Mouse (Mus musculus) MEL (cell line): Measurements from ENCODE around the gene Vax2. TPM values are rescaled to one million over a fixed set of nuclear protein-coding genes. Genes with fewer than 3 reads are reported as not detected.

Source experiments
- DNase-seq: peaks from one replicate; pipeline ENCODE4 v3.0.0; 2011; ENCODE audit warnings: low read depth, low spot score
- H3K27ac ChIP-seq: 2 replicates; pipeline ENCODE4 v1.5.1; 2012; ENCODE audit warnings: low read depth, mild to moderate bottlenecking, control low read depth, low read length, moderate library complexity; ENCODE audit not compliant: control insufficient read depth
- H3K27me3 ChIP-seq, 2 experiments: fragments of 150-350 bp in 1 of 2; sonication (generic) in 1 of 2; 2 replicates each; pipeline ENCODE4 v1.6.1; 2012; ENCODE audit warnings: low read length in 2 of 2, mild to moderate bottlenecking in 2 of 2, improper control_type of control experiment in 1 of 2, moderate library complexity in 1 of 2; ENCODE audit not compliant: insufficient read depth in 2 of 2, control insufficient read depth in 1 of 2
- H3K36me3 ChIP-seq, 2 experiments: 2 replicates each; pipeline ENCODE4 v1.6.1; 2012 to 2014; ENCODE audit warnings: low read length in 2 of 2, improper control_type of control experiment in 1 of 2, inconsistent platforms in 1 of 2, mild to moderate bottlenecking in 1 of 2; ENCODE audit not compliant: insufficient read depth in 2 of 2, control insufficient read depth in 1 of 2
- H3K4me1 ChIP-seq, 2 experiments: fragments of 150-350 bp in 1 of 2; sonication (generic) in 1 of 2; 2 replicates each; pipeline ENCODE4 v1.6.1; 2012; ENCODE audit warnings: low read length in 2 of 2, improper control_type of control experiment in 1 of 2, mild to moderate bottlenecking in 1 of 2; ENCODE audit not compliant: insufficient read depth in 2 of 2, control insufficient read depth in 1 of 2
- H3K4me3 ChIP-seq, 2 experiments: fragments of 150-350 bp in 1 of 2; sonication (generic) in 1 of 2; 2 replicates each; pipeline ENCODE4 v1.5.1; 2012; ENCODE audit warnings: low read depth in 2 of 2, low read length in 2 of 2, mild to moderate bottlenecking in 2 of 2, moderate library complexity in 2 of 2, control low read depth in 1 of 2, improper control_type of control experiment in 1 of 2; ENCODE audit not compliant: control insufficient read depth in 1 of 2, insufficient read depth in 1 of 2
- H3K79me2 ChIP-seq: 2 replicates; pipeline ENCODE4 v1.6.1; 2012; ENCODE audit warnings: mild to moderate bottlenecking, low read length, moderate library complexity; ENCODE audit not compliant: control insufficient read depth, poor library complexity, insufficient read depth
- H3K9ac ChIP-seq: 2 replicates; pipeline ENCODE4 v1.6.1; 2012; ENCODE audit warnings: low read depth, mild to moderate bottlenecking, control low read depth, low read length, moderate library complexity; ENCODE audit not compliant: control insufficient read depth, poor library complexity, severe bottlenecking
- H3K9me3 ChIP-seq: fragments of 150-350 bp; sonication (generic); replicated peaks from 2 replicates; pipeline ENCODE4 v1.6.1; 2012; ENCODE audit warnings: mild to moderate bottlenecking, low read length, improper control_type of control experiment, moderate library complexity; ENCODE audit not compliant: insufficient read depth
- BHLHE40 ChIP-seq: IDR thresholded peaks from 2 replicates; pipeline ENCODE4 v1.6.1; 2012; ENCODE audit warnings: low read depth, mild to moderate bottlenecking, inconsistent platforms, low read length, improper control_type of control experiment, borderline replicate concordance
- CHD2 ChIP-seq: IDR thresholded peaks from 2 replicates; pipeline ENCODE4 v1.6.1; 2011; ENCODE audit warnings: low read length, improper control_type of control experiment
- CTCF ChIP-seq, 3 experiments: IDR thresholded peaks in 2 of 3; conservative IDR thresholded peaks in 1 of 3; 2 replicates each; pipeline ENCODE4 v1.5.1; 2011 to 2012; ENCODE audit warnings: low read length in 3 of 3, low read depth in 2 of 3, mild to moderate bottlenecking in 2 of 3, improper control_type of control experiment in 1 of 3, inconsistent platforms in 1 of 3, mixed read lengths in 1 of 3, moderate library complexity in 1 of 3; ENCODE audit not compliant: control insufficient read depth in 1 of 3, insufficient read depth in 1 of 3, poor library complexity in 1 of 3, severe bottlenecking in 1 of 3
- E2F4 ChIP-seq: IDR thresholded peaks from 2 replicates; pipeline ENCODE4 v1.6.1; 2011; ENCODE audit warnings: low read depth, low read length, improper control_type of control experiment, borderline replicate concordance
- ELF1 ChIP-seq: IDR thresholded peaks from 2 replicates; pipeline ENCODE4 v1.6.1; 2014; ENCODE audit warnings: low read depth, mild to moderate bottlenecking, inconsistent platforms, low read length, improper control_type of control experiment, moderate library complexity
- ETS1 ChIP-seq: IDR thresholded peaks from 2 replicates; pipeline ENCODE4 v1.6.1; 2012; ENCODE audit warnings: low read depth, mild to moderate bottlenecking, inconsistent platforms, low read length, improper control_type of control experiment, moderate library complexity
- GABPA ChIP-seq: IDR thresholded peaks from 2 replicates; pipeline ENCODE4 v1.6.1; 2012; ENCODE audit warnings: low read depth, mild to moderate bottlenecking, inconsistent platforms, low read length, improper control_type of control experiment, moderate library complexity
- GATA1 ChIP-seq: IDR thresholded peaks from 2 replicates; pipeline ENCODE4 v1.6.1; 2011; ENCODE audit warnings: low read depth, low read length, improper control_type of control experiment
- MAZ ChIP-seq: IDR thresholded peaks from 2 replicates; pipeline ENCODE4 v1.6.1; 2012; ENCODE audit warnings: low read depth, mild to moderate bottlenecking, inconsistent platforms, low read length, improper control_type of control experiment
- MEF2A ChIP-seq: IDR thresholded peaks from 2 replicates; pipeline ENCODE4 v1.6.1; 2014; ENCODE audit warnings: low read depth, mild to moderate bottlenecking, inconsistent platforms, low read length, improper control_type of control experiment; ENCODE audit not compliant: poor library complexity, insufficient replicate concordance, severe bottlenecking; ENCODE audit errors: extremely low read depth
- POLR2AphosphoS5 ChIP-seq: IDR thresholded peaks from 2 replicates; pipeline ENCODE4 v1.6.1; 2012; ENCODE audit warnings: low read depth, borderline replicate concordance, mild to moderate bottlenecking, inconsistent platforms, low read length, moderate library complexity, mixed read lengths
- TAL1 ChIP-seq: IDR thresholded peaks from 2 replicates; pipeline ENCODE4 v1.6.1; 2012; ENCODE audit warnings: mild to moderate bottlenecking, inconsistent platforms, low read length, moderate library complexity, mixed read lengths
- TCF12 ChIP-seq: IDR thresholded peaks from 2 replicates; pipeline ENCODE4 v1.6.1; 2014; ENCODE audit warnings: low read depth, mild to moderate bottlenecking, inconsistent platforms, low read length, improper control_type of control experiment, moderate library complexity
- USF1 ChIP-seq: IDR thresholded peaks from 2 replicates; pipeline ENCODE4 v1.6.1; 2014; ENCODE audit warnings: low read depth, mild to moderate bottlenecking, inconsistent platforms, low read length, improper control_type of control experiment, moderate library complexity
- USF2 ChIP-seq, 2 experiments: IDR thresholded peaks; 2 replicates each; pipeline ENCODE4 v1.6.1; 2011 to 2012; ENCODE audit warnings: improper control_type of control experiment in 2 of 2, low read length in 2 of 2, borderline replicate concordance in 1 of 2, inconsistent platforms in 1 of 2, low read depth in 1 of 2, mild to moderate bottlenecking in 1 of 2; ENCODE audit not compliant: insufficient read depth in 1 of 2
- ZC3H11A ChIP-seq: IDR thresholded peaks from 2 replicates; pipeline ENCODE4 v1.6.1; 2012; ENCODE audit warnings: low read depth, mild to moderate bottlenecking, inconsistent platforms, low read length, improper control_type of control experiment
- ZKSCAN1 ChIP-seq: IDR thresholded peaks from 2 replicates; pipeline ENCODE4 v1.6.1; 2012; ENCODE audit warnings: low read depth, mild to moderate bottlenecking, inconsistent platforms, low read length, improper control_type of control experiment, moderate library complexity
- polyA plus RNA-seq, 2 experiments: library from polyadenylated mRNA; stranded (reverse) in 1 of 2; unstranded in 1 of 2; fragments of >175 nt in 1 of 2; fragments of >200 nt in 1 of 2; gene quantifications; 2 replicates each; pipeline versions ENCODE4 v1.2.1 to v1.2.4; 2012; ENCODE audit warnings: low replicate concordance in 2 of 2, low read depth in 1 of 2; ENCODE audit not compliant: insufficient read length in 2 of 2, insufficient read depth in 1 of 2, missing spikeins in 1 of 2
- total RNA-seq: library from RNA; depleted of rRNA; stranded (reverse); fragments of 300-350 nt; gene quantifications from 2 replicates; pipeline ENCODE4 v1.2.3, GENCODE M21; 2012

Vax2 gene
- total and polyA plus RNA-seq, 3 experiments: 0.46 to 3.2 TPM; not detected in 1

DNA sequence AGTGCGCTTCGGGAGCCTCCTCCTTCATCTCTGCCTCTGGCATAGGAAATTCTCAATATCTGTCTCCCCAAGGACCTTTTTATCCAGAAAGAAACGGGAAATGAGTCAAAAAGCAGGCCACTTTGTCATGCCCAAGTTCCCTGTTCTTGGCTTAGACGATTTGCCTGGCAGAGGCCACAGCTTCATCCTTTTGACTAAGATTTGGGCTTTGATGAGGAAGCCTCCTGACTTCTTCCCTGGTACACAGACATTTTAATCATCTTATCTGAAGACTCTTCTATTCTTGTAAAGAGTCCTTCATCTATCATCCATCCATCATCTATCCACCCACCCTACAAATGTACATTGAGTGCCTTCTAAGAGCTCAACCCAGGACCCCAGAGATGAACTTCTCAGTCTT lies 33.3 kb upstream of the Vax2 start, which contains the start of gene Cd207:
Gene Cd207, minus strand, starts transcription at position 101 of the 400 bp plus-strand sequence.
- Histone ChIP-seq H3K9me3 (no peaks in the 10 kb centered on the region), H3K79me2 (no peaks in the 10 kb centered on the region), H3K4me3 (no peak within 1 kb of the TSS), H3K27me3 (peaks cover 8 to 10% of the 10 kb centered on the region in 2 experiments), H3K36me3 (no peaks in the 10 kb centered on the region), H3K9ac (no peak within 1 kb of the TSS), H3K27ac (no peak within 1 kb of the TSS), H3K4me1 (no peaks in the 10 kb centered on the region)
- no peak for DNase-seq
- TF ChIP-seq ZC3H11A (no peak), BHLHE40 (no peak), ZKSCAN1 (no peak)

DNA sequence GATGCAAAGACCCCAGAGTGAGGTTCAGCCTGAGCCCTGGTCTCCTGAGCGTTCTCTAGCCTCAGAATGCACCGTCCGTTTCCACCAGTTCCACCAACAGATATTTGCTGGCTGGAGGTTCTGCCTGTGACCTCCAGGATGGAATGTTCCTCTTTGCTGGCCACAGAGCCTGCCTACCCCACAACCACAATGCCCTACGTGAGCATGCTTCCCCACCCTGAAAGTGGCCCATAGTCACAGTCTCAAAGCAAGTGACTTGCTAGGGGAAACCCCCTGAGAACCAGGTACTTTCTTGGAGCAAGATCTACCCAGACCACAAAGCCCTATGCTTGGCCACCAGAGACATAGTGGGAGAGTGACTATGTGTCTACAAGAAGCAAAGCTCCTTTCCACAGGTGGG lies 21.7 kb upstream of the Vax2 start:
- TF ChIP-seq ETS1 (no peak), MAZ (no peak), MEF2A (no peak), ELF1 (no peak), GABPA (no peak), USF1 (no peak), TCF12 (no peak), CHD2 (no peak), POLR2AphosphoS5 (no peak), TAL1 (no peak), ZKSCAN1 (no peak), CTCF (IDR thresholded peaks at IDR 0.05 in 2 of 3, conservative IDR thresholded peaks at IDR 0.05 in 1 of 3; ENCODE audit: control insufficient read depth in 1 of 3, insufficient read depth in 1 of 3, low read depth in 2 of 3, low read length in 3 of 3, poor library complexity in 1 of 3, severe bottlenecking in 1 of 3) (no peak), GATA1 (no peak), E2F4 (no peak), USF2 (IDR thresholded peaks at IDR 0.05; ENCODE audit: borderline replicate concordance in 1 of 2, insufficient read depth in 1 of 2, low read depth in 1 of 2, low read length in 2 of 2) (no peak)
- Histone ChIP-seq H3K9me3 (no peaks in the 10 kb centered on the region), H3K79me2 (no peaks in the 10 kb centered on the region), H3K36me3 (no peaks in the 10 kb centered on the region; a peak in 1 of 4 replicates), H3K27me3 (peaks cover 10 to 27% of the 10 kb centered on the region in 2 experiments), H3K27ac (no peak overlapping the region), H3K9ac (no peak overlapping the region), H3K4me3 (no peak overlapping the region), H3K4me1 (peaks cover 0 to 7% of the 10 kb centered on the region in 2 experiments; a peak in 2 of 4 replicates)
- no peak for DNase-seq
